Mouse (Mus musculus): Measurements from ENCODE around the gene Mrps24.

Mrps24 gene

GRCm38 (mm10) chr11:5705972-5706371 lies 9.5 kb downstream of the Mrps24 start:
- no peak for DNase-seq (ENCODE audit: low spot score in 2 of 2)

DNA sequence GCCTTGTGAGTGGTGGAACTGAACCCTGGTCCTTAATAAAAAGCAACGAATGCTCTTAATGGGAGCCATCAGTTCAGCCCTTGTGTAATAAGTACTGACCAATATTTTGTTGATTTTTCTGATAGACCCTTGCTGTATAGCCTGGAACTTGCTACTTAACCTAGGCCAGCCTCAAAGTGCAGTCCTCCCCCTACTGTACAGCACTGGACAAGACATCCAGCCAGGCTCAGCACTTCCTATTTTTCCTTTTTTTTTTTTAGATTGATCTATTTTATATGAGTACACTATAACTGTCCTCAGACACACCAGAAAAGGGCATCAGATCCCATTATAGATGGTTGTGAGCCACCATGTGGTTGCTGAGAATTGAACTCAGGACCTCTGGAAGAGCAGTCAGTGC lies 12.1 kb downstream of the Mrps24 start:
- no peak for DNase-seq (ENCODE audit: low spot score in 2 of 2)

GRCm38 (mm10) chr11:5702957-5703332 lies 12.5 kb downstream of the Mrps24 start:
- no peak for DNase-seq (ENCODE audit: low spot score in 2 of 2)

- no peak for DNase-seq (ENCODE audit: low spot score in 2 of 2)
These were observed 13.1 kb downstream of the Mrps24 start for GRCm38 (mm10) chr11:5702271-5702956.

DNA sequence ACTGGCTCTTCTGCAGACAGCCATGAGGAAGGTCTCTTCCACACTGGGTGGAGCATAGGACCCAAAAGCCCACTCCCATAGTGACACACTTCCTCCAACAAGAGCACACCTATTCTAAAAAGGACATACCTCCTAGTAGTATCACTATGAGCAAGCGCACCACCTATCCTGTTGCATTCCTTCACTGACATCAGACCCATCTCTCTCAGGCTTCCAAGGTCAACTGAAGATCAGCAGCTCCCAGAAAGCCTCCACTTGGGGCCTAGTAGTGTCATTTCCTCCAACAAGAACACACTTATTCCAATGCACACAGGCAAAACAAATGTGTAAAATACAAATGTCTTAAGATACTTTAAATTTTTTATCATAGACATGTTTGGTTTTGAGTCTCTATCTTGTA lies 13.7 kb downstream of the Mrps24 start:
- no peak for DNase-seq (ENCODE audit: low spot score in 2 of 2)

DNA sequence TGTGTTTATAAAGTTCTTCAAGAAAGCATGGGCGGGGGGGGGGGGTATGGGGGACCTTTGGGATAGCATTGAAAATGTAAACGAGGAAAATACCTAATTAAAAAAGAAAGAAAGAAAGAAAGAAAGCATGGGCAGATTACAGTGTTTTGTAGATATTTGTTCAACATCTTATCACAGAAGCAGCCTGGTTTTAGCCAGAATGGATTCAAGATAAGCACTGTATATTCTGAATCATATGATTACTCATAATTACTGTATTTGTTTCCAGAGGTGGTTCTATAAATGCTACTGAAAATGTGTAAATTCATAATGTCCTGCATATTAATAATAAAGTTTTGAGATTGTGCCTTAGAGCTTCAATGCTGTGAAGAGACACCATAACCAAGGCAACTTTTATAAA lies 14.2 kb downstream of the Mrps24 start:
- DNase-seq (ENCODE audit: low spot score in 2 of 2) = no peak

- no peak for DNase-seq (ENCODE audit: low spot score in 2 of 2)
These were observed 14.7 kb downstream of the Mrps24 start for GRCm38 (mm10) chr11:5700808-5701207.

DNA sequence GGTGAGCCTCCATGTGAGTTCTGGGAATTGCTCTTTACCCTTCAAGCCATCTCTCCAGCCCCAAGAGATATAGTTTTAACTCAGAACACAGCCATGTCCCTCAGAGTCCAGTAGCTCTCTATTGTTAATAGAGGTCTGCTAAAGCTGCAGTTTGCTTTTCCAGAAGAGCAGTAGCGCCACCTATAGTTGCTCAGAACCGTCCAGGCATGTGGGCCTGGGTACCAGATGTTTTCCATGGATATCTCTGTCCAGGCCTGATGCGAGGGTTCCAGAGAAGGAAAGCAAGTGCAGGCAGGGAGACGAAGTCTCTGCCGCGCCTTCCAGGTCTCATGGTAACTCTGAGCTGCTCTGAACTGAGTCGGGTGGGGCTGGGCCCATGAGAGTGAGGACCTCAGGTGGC lies 23.7 kb downstream of the Mrps24 start:
- DNase-seq (ENCODE audit: low spot score in 2 of 2) = peak in 1 of 2 experiments; percentile 49

- no peak for DNase-seq (ENCODE audit: low spot score in 2 of 2)
These were observed 31.2 kb downstream of the Mrps24 start for GRCm38 (mm10) chr11:5684283-5684682.

- DNase-seq (ENCODE audit: low spot score in 2 of 2) = no peak
These were observed 32.9 kb downstream of the Mrps24 start for GRCm38 (mm10) chr11:5682541-5682940.
